Mouse (Mus musculus): ENCODE measurements around the gene Rab8b. TPM values are rescaled to one million over a fixed set of nuclear protein-coding genes. Genes with fewer than 3 reads are reported as not detected.

Rab8b gene
- polyA plus RNA-seq, 1 experiment: 2.3 TPM

- Histone ChIP-seq H3K36me3 (ENCODE audit: control insufficient read depth, insufficient read depth) (no peaks in the 10 kb centered on the region), H3K27me3 (ENCODE audit: control insufficient read depth, insufficient read depth, insufficient read length) (no peaks in the 10 kb centered on the region), H3K4me2 (ENCODE audit: low read depth) (no peak overlapping the region), H3K4me3 (no peak overlapping the region), H3ac (ENCODE audit: control insufficient read depth, insufficient read length) (no peak overlapping the region), H3K79me2 (ENCODE audit: control insufficient read depth, insufficient read depth) (peaks cover 5% of the 10 kb centered on the region)
- no peak for TF ChIP-seq MYOG (IDR thresholded peaks at IDR 0.05; ENCODE audit: control insufficient read depth in 1 of 3, insufficient read depth in 1 of 3, insufficient read length in 2 of 3, low read depth in 2 of 3)
- no peak for TF ChIP-seq MAX (IDR thresholded peaks at IDR 0.05; ENCODE audit: low read depth)
- TF ChIP-seq POLR2A (IDR thresholded peaks at IDR 0.05; ENCODE audit: insufficient read length, low read depth): no peak
- TF ChIP-seq TCF3 (IDR thresholded peaks at IDR 0.05; ENCODE audit: insufficient read length, low read depth): no peak
- no peak for TF ChIP-seq E2F4 (IDR thresholded peaks at IDR 0.05; ENCODE audit: insufficient read depth)
- no peak for TF ChIP-seq TCF12 (IDR thresholded peaks at IDR 0.05; ENCODE audit: insufficient read depth, poor library complexity, severe bottlenecking)
- no peak for TF ChIP-seq USF1 (IDR thresholded peaks at IDR 0.05; ENCODE audit: low read depth)
- TF ChIP-seq MYOD1 (IDR thresholded peaks at IDR 0.05; ENCODE audit: control insufficient read depth in 1 of 3, insufficient read length in 2 of 3, low read depth in 2 of 3): no peak
Observed at GRCm38 (mm10) chr9:66882406-66882821, 37.1 kb downstream of the Rab8b start.

GRCm38 (mm10) chr9:66881858-66882257, 37.6 kb downstream of the Rab8b start:
- H3K27me3 ChIP-seq (ENCODE audit: control insufficient read depth, insufficient read depth, insufficient read length): no peaks in the 10 kb centered on the region
- H3K4me3 ChIP-seq: no peak overlapping the region
- H3K79me2 ChIP-seq (ENCODE audit: control insufficient read depth, insufficient read depth): peaks cover 5% of the 10 kb centered on the region
- TF ChIP-seq TCF3 (IDR thresholded peaks at IDR 0.05; ENCODE audit: insufficient read length, low read depth) (no peak), CEBPB (IDR thresholded peaks at IDR 0.05; ENCODE audit: insufficient read depth, poor library complexity, severe bottlenecking) (no peak), MAX (IDR thresholded peaks at IDR 0.05; ENCODE audit: low read depth) (no peak), MYOD1 (IDR thresholded peaks at IDR 0.05; ENCODE audit: control insufficient read depth in 1 of 3, insufficient read length in 2 of 3, low read depth in 2 of 3) (no peak), E2F4 (IDR thresholded peaks at IDR 0.05; ENCODE audit: insufficient read depth) (no peak)
- no peaks in the 10 kb centered on the region for H3K36me3 ChIP-seq (ENCODE audit: control insufficient read depth, insufficient read depth)
- no peak overlapping the region for H3ac ChIP-seq (ENCODE audit: control insufficient read depth, insufficient read length)
- no peak overlapping the region for H3K4me2 ChIP-seq (ENCODE audit: low read depth)

GRCm38 (mm10) chr9:66880752-66881151, 38.7 kb downstream of the Rab8b start:
- H3K36me3 ChIP-seq (ENCODE audit: control insufficient read depth, insufficient read depth): no peaks in the 10 kb centered on the region
- H3K4me2 ChIP-seq (ENCODE audit: low read depth): no peak overlapping the region

GRCm38 (mm10) chr9:66879486-66879885, 40.0 kb downstream of the Rab8b start:
- Histone ChIP-seq H3K27me3 (ENCODE audit: control insufficient read depth, insufficient read depth, insufficient read length) (no peaks in the 10 kb centered on the region), H3K4me3 (no peak overlapping the region), H3ac (ENCODE audit: control insufficient read depth, insufficient read length) (no peak overlapping the region), H3K36me3 (ENCODE audit: control insufficient read depth, insufficient read depth) (no peaks in the 10 kb centered on the region), H3K4me2 (ENCODE audit: low read depth) (no peak overlapping the region), H3K79me2 (ENCODE audit: control insufficient read depth, insufficient read depth) (peaks cover 5% of the 10 kb centered on the region)
- TF ChIP-seq MYOG (IDR thresholded peaks at IDR 0.05; ENCODE audit: control insufficient read depth in 1 of 3, insufficient read depth in 1 of 3, insufficient read length in 2 of 3, low read depth in 2 of 3) (no peak), SRF (IDR thresholded peaks at IDR 0.05; ENCODE audit: control insufficient read depth, insufficient read length, low read depth) (no peak), USF1 (IDR thresholded peaks at IDR 0.05; ENCODE audit: low read depth) (no peak), MYOD1 (IDR thresholded peaks at IDR 0.05; ENCODE audit: control insufficient read depth in 1 of 3, insufficient read length in 2 of 3, low read depth in 2 of 3) (no peak), TCF3 (IDR thresholded peaks at IDR 0.05; ENCODE audit: insufficient read length, low read depth) (no peak), TCF12 (IDR thresholded peaks at IDR 0.05; ENCODE audit: insufficient read depth, poor library complexity, severe bottlenecking) (no peak), POLR2AphosphoS2 (IDR thresholded peaks at IDR 0.05; ENCODE audit: insufficient read length, low read depth) (no peak), REST (IDR thresholded peaks at IDR 0.05; ENCODE audit: insufficient read depth, insufficient read length) (no peak), CEBPB (IDR thresholded peaks at IDR 0.05; ENCODE audit: insufficient read depth, poor library complexity, severe bottlenecking) (no peak), POLR2A (IDR thresholded peaks at IDR 0.05; ENCODE audit: insufficient read length, low read depth) (no peak), E2F4 (IDR thresholded peaks at IDR 0.05; ENCODE audit: insufficient read depth) (no peak)

More at GRCm38 (mm10) chr9:66880752-66881151, 38.7 kb downstream of the Rab8b start:
- no peak overlapping the region for H3K4me3 ChIP-seq
- no peak overlapping the region for H3ac ChIP-seq (ENCODE audit: control insufficient read depth, insufficient read length)
- H3K27me3 ChIP-seq (ENCODE audit: control insufficient read depth, insufficient read depth, insufficient read length): no peaks in the 10 kb centered on the region
- peaks cover 5% of the 10 kb centered on the region for H3K79me2 ChIP-seq (ENCODE audit: control insufficient read depth, insufficient read depth)
- no peak for TF ChIP-seq USF1 (IDR thresholded peaks at IDR 0.05; ENCODE audit: low read depth)
- TF ChIP-seq E2F4 (IDR thresholded peaks at IDR 0.05; ENCODE audit: insufficient read depth): no peak

GRCm38 (mm10) chr9:66878899-66879298, 40.6 kb downstream of the Rab8b start:
- no peaks in the 10 kb centered on the region for H3K27me3 ChIP-seq (ENCODE audit: control insufficient read depth, insufficient read depth, insufficient read length)
- no peaks in the 10 kb centered on the region for H3K36me3 ChIP-seq (ENCODE audit: control insufficient read depth, insufficient read depth)
- TF ChIP-seq POLR2AphosphoS2 (IDR thresholded peaks at IDR 0.05; ENCODE audit: insufficient read length, low read depth): no peak
- no peak for TF ChIP-seq TCF3 (IDR thresholded peaks at IDR 0.05; ENCODE audit: insufficient read length, low read depth)
- no peak for TF ChIP-seq MAX (IDR thresholded peaks at IDR 0.05; ENCODE audit: low read depth)
- TF ChIP-seq SRF (IDR thresholded peaks at IDR 0.05; ENCODE audit: control insufficient read depth, insufficient read length, low read depth): no peak
- no peak for TF ChIP-seq CEBPB (IDR thresholded peaks at IDR 0.05; ENCODE audit: insufficient read depth, poor library complexity, severe bottlenecking)
- TF ChIP-seq MYOD1 (IDR thresholded peaks at IDR 0.05; ENCODE audit: control insufficient read depth in 1 of 3, insufficient read length in 2 of 3, low read depth in 2 of 3): no peak
- no peak for TF ChIP-seq USF1 (IDR thresholded peaks at IDR 0.05; ENCODE audit: low read depth)
- TF ChIP-seq TCF12 (IDR thresholded peaks at IDR 0.05; ENCODE audit: insufficient read depth, poor library complexity, severe bottlenecking): no peak
- TF ChIP-seq POLR2A (IDR thresholded peaks at IDR 0.05; ENCODE audit: insufficient read length, low read depth): no peak
- TF ChIP-seq REST (IDR thresholded peaks at IDR 0.05; ENCODE audit: insufficient read depth, insufficient read length): no peak
- TF ChIP-seq E2F4 (IDR thresholded peaks at IDR 0.05; ENCODE audit: insufficient read depth): no peak
- no peak for TF ChIP-seq MYOG (IDR thresholded peaks at IDR 0.05; ENCODE audit: control insufficient read depth in 1 of 3, insufficient read depth in 1 of 3, insufficient read length in 2 of 3, low read depth in 2 of 3)
- no peak overlapping the region for H3ac ChIP-seq (ENCODE audit: control insufficient read depth, insufficient read length)
- no peak overlapping the region for H3K4me2 ChIP-seq (ENCODE audit: low read depth)
- H3K79me2 ChIP-seq (ENCODE audit: control insufficient read depth, insufficient read depth): peaks cover 5% of the 10 kb centered on the region
- no peak overlapping the region for H3K4me3 ChIP-seq
